Mouse (Mus musculus): Measurements from ENCODE around the gene Atn1.

DNA sequence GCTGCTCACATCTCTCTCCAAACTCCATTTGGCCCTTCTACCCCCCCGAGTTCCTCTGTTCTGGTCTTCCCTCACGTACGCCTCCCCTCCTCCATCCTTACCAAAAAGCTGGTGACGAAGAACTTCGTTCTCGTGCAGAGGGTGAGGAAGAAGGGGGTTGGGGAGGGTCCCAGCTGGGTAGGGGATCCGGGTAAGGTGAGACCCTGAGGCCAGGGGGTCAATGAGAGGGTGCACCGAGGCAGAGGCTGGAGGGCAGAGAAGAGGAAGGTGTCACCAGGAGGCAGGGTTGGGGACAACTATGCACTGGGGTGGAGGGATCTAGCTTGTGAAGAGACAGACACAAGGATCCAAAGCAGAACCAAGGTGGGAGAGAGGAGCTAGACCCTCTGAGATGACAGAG lies 12.7 kb downstream of the Atn1 start:
- TF ChIP-seq CTCF (IDR thresholded peaks at IDR 0.05; ENCODE audit: low read depth) (no peak), EP300 (IDR thresholded peaks at IDR 0.05; ENCODE audit: low read depth) (no peak)

Measured in heart, postnatal 0 days (tissue).